Mouse (Mus musculus): ENCODE measurements around the gene Gpbar1.
"Not testable (repeated sequence)": the region's sequence is repeated elsewhere in the genome, so short reads cannot be mapped to it uniquely, and the experiment has no call there.

Gpbar1 gene

DNA sequence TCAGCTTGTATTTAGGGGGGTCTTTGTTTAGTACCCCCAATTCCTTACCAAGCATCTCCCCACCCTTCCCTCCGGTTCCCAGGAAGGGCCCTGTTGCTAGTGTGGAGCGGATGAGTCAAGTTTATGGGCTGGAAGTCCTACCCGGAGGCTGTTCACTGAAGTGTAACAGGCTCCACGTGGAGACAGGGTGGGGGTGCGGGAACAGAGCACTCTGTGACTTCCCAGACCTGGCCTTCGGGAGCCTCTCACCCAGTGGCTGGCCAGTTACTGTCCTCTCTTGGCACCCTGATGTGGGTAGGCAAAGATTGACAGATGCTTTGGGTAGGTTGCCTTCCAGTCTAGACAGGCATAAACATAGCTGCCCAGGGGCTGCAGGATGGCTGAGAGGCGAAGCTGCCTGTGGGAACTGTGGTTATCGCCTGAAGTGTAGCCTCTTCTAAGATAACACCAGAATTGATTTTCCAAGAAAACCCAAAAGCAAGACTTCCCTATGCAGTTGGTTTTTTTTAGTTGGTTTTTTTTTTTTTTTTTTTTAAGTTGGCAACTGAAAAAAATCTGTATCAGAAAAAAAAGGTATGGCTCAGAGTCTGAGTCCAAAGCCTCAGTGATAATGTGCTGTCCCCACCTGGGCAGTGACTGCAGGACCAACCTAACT lies 340 bp upstream of the Gpbar1 start:
- DNase-seq (ENCODE audit: low read depth, low spot score): no peak

DNA sequence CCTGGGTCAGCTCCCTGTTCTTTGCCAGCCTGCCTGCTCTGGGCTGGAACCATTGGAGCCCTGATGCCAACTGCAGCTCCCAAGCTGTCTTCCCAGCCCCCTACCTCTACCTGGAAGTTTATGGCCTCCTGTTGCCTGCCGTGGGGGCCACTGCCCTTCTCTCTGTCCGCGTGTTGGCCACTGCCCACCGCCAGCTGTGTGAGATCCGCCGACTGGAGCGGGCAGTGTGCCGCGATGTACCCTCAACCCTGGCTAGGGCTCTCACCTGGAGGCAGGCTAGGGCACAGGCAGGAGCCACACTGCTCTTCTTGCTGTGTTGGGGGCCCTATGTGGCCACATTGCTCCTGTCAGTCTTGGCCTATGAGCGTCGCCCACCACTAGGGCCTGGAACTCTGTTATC lies 638 bp downstream of the Gpbar1 start:
- DNase-seq (ENCODE audit: low read depth, low spot score): no peak

DNA sequence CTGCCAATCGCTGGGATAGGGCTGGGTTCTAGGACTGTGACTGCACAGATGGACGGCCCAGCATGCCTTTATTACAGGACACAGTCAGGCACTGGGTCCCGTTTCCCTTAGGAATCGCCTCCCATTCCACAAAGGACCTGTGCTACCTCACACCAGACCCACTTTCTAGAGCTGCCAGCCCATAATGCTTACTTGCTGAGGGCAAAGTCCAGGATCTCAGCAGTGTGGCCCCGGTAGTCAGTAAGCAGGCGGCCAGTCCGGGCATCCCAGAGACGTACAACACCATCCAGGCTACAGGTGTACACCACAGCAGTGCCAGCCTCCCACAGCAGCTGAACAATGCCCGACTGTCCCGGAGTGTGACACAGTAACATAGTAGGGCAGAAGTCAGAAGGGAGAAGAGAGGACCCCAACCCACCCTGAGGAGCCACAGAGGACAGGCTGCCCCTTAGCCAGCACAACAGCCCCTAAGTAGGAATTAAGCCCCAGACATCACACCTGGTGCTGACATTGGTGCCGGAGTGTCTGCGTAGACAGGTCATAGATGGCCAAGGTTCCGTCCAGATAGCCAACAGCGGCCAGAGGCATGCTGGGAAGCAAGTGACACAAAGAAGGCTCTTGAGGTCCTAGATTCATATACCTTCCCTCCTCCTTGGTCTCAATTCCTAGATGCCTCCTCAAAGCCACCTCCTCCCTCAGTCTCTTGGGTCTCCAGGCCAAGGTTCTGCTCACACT lies 2.4 kb downstream of the Gpbar1 start:
- no peak for DNase-seq (ENCODE audit: low read depth, low spot score)

DNA sequence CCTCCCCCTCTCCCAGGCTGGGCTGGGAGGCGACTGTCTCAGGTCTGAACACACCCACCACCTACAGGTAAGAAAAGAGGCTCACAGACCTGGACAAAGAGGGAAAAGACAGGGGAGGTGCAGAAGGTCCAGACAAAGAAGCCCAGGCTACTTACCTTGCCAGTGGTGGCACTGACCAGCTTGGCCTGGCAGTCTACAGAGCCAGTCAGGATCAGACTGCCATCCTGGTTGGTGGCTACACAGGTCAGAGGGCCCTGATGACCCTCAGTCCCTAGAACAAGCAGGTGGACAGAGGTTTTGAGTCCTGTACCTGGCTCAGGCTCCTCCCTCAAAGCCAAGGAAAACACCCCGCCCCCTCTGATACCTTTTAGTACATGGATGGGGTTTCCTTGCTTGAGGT lies 3.0 kb downstream of the Gpbar1 start:
- DNase-seq (ENCODE audit: low read depth, low spot score): no peak

DNA sequence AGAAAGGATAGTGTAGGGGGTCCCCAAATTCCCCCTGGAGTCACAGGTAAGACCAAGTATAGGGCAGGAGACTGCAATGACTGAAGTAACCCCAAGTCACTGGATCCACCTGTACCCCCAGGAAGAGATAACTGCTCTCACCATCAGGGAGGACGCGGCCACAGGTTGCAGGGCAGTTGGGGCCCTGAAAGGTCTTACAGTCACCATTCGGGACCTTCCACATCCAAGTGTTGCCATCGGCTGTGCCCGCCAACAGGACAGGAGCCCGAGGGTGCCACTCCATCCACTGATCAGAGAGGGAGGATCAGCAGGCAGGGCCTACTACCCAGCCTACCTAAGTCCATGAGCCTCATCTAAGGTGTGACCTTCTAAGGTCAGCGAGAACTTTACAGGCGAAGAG lies 3.5 kb downstream of the Gpbar1 start:
- DNase-seq (ENCODE audit: low read depth, low spot score): no peak

DNA sequence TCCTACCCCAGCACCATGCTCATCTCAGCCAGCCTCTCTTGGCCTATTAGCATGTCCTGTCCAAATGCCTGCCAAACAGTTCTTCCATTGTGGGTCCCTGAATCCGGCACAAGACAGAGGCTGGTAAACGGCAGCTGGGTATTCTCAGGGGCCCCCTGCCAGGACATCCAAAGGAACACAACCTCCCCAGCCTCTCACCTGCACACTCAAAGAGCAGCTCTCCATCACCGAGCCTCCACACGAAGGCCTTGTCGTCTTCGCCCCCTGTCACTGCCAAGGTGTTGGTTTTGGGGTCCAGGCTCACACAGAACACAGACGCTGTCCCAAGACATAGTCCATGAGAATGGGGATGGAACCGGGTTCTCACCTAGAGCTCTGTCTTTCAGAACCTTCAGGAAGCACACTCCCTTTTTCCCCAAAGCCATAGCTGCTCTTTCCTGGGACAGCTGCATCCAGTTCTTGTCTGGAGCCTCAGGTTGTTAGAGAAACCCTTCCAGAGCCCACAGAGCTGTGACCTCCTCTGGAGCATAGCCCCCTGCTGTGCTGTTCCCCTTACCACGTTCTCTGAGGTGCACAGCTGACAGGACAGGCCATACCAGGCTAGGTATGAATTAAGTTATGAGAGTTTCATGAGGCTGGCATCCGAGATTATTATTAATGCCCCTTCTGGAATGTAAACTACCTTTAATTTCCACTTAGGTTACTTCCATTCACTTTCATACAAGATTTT lies 4.7 kb downstream of the Gpbar1 start:
- no peak for DNase-seq (ENCODE audit: low read depth, low spot score)

DNA sequence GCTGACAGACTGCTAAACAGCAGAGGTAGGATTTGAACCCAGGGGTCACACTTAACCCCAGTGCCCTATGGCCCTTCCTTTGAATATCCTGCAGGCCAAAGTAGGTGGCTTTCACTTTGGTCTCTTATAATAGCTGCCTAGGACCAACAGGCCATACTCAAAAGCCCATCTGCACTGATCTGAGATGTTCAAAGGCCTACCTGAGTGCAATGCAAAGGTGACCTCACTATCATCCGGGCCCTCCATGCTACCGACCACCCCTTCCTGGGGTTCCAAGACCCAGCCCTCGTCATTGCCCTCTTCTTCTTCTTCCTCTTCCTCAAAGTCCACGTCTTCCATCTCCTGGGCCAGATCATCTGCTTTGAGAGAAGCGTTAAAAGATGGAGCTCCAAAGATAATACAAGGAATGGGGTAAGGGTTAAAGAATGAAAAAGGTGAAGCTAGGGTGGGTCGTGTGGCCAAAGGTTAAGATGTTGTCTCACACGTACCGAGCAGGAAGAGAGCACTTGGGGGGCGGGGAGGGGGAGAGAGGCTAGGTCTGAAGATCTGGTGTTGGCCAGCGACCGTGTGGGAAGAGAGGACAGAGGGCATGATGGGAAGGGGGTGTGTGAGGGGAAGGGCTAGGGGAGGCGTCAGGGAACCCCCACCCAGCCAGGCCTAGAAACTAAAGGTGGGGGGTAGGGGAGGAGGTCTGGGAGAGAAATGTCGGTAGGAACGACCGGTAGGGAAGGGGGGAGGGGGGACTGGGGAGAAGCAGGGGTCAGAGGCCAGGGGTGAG lies 5.5 kb downstream of the Gpbar1 start:
- DNase-seq (ENCODE audit: low read depth, low spot score): peak; percentile 53

DNA sequence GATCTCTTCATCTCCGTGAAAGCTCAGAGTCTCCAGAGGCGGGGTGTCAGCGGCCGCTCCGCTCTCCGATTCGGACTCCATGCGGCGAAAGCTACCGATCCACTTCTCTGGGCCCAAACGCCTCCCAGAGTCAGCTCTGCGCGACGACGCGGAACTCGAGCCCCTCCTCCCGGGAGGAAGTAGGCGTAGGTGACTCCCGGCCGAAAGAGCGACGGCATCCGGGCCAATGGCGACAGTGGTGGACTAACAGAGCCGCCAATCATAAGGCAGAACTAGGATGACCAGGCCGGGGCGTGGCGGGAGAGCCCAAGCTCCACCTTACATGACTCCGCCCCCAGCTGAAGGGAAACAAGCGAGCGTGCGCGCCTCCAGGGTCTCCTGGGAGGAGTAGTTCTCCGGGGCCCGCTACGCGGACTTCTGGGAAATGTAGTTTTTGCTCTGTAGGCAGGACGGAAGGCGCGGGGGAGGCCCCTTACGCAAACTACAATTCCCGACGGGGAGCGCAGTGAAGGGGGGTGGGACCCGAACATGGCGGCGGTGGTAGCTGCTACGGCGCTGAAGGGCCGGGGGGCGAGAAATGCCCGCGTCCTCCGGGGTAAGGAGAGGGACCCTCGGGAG lies 6.3 kb downstream of the Gpbar1 start, which contains the start of the genes Aamp and Pnkd:
TSS of gene Aamp (minus strand) at position 196 of the 618 bp plus-strand sequence.
TSS of gene Pnkd (plus strand) at position 388 of the 618 bp plus-strand sequence.
- peak; percentile 100 for DNase-seq (ENCODE audit: low read depth, low spot score)

DNA sequence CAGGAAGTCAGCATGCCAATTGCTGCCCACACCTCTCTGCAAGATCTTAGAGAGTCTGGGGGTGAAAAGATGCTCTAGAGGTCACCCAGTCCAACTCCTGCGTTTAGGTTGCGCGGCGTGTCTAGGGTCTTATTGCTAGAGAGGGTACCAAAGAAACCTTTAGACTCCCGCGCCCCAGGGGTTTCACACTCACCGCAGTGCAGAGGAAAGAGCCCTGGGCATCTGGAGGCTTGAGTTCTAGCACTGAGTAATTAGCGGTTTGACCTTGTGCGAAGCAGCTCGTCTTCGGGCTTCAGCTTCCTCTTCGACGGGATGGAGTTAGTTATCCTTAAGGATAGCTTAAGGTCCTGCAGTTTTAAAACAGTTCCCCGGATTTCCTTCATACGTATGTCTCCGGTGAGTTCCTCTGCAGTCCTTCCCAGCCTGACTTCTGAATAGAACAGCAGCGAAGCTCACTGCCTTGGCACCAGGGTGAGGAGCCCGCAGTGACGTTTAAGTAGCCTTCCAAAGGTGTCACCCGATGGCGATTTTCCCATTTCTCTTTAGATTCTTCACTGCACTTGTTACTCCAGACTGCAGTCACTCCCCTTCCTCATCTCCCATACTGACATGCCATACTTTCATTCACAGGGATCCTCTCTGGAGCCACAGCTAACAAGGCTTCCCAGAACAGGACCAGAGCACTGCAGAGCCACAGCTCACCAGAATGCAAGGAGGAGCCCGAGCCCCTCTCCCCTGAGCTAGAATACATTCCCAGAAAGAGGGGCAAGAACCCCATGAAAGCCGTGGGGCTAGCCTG lies 7.1 kb downstream of the Gpbar1 start:
- DNase-seq (ENCODE audit: low read depth, low spot score): no peak

DNA sequence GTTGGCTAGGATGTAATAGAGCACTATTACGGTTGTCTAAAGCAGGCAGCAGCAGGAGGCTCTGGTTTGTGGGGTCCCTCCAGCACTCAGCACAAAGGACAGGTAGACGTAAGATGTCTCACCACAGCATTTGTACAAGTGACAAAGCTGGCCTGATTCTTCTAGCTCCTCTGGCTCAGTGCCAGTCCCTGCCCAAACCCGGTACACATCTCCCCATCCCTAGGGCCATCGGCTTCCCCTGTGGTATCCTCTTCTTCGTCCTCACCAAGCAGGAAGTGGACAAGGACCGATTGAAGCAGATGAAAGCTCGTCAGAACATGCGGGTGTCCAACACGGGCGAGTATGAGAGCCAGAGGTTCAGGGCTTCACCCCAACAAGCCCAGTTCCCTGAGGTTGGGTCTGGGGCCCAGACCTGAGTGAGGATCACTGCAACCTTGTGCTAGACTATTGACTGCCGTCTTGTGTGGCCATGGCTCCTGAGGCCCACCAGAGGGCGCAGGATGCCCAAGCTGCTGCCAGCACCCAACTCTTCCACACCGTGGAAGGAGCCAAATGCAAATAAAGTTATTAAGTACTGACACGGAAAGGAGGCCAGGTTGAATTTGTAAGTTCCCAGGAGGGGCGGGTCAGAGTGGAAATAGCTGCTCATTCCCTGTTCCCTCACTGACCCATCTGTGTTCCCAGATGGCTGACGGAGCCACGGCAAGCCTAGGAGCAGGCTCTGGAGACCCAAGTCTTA lies 8.7 kb downstream of the Gpbar1 start:
- not testable (repeated sequence) for DNase-seq (ENCODE audit: low read depth, low spot score)

DNA sequence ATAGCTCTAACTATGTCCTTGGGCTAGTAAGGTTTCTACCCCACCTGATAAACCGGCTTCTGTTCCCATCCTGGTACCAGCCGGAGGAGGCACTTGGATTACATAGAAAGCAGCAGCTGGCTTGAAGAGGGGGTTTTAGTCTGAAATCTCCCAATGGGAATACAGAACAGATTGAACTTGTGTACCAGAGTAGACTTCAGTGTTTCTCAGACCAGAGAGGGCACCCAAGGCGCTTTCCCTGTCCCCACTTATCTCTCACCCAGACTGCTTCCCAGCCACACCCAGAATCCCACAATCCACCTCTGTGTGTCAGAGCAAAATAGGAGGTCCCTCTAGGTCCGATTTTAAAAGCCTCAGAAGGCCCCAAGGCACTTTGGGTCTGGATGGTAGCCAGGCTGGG lies 10.0 kb downstream of the Gpbar1 start:
- DNase-seq (ENCODE audit: low read depth, low spot score): no peak

DNA sequence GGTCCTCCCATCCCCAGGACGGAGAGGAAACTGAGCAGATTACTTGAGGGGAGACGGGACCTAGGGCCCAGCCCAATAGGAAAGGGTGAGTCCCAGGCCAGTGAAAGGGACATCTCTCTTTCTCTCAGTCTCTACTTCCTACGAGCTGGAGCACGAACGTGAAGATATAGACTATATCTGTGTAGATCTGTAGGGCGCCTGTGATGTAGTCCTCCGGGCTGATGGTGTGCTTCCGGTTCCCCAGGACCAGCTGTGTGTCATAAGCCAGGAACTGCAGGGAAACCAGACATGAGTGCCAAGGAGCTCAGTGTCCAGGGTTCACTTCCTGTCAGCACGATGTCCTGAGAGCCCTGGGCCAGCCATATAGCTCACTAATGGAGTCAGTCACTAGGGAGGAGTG lies 10.9 kb downstream of the Gpbar1 start:
- no peak for DNase-seq (ENCODE audit: low read depth, low spot score)

DNA sequence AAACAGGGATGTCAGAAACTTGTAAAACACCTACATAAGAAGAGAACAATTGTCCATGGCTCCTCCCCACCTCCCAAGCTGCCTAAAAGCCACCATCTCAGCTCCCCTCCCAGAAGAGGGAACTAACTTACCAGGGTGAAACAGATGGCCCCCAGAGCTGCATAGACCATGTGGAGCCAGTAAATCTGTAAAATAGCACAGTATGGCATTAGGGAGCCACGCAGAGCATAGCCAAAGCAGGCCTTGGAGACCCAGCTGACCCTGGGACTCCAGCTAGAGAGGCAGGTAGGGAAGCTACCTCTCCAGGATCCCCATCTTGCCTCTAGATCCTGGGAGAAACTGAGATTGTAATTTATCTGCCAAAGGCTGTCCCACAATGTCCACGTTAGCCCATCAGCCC lies 11.4 kb downstream of the Gpbar1 start:
- no peak for DNase-seq (ENCODE audit: low read depth, low spot score)

DNA sequence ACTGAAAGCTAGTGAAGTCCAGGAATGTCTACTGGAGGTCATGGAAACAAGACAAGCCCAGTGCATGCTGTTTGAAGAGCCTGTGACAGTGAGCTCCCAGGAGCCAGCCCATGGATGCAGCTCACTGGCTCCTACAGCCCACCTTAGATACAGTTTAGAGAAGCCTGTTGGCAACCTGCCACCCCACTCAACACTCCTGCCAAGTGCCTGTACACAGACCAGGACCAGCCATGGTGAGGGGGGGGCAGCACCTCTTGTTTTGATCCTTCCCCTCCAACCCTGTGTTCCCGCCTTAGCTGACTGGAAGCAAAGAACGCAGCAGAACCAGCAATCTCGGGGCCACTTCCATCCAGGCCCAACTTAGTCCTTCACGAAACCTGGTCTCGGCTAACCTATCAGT lies 11.8 kb downstream of the Gpbar1 start:
- DNase-seq (ENCODE audit: low read depth, low spot score): no peak

DNA sequence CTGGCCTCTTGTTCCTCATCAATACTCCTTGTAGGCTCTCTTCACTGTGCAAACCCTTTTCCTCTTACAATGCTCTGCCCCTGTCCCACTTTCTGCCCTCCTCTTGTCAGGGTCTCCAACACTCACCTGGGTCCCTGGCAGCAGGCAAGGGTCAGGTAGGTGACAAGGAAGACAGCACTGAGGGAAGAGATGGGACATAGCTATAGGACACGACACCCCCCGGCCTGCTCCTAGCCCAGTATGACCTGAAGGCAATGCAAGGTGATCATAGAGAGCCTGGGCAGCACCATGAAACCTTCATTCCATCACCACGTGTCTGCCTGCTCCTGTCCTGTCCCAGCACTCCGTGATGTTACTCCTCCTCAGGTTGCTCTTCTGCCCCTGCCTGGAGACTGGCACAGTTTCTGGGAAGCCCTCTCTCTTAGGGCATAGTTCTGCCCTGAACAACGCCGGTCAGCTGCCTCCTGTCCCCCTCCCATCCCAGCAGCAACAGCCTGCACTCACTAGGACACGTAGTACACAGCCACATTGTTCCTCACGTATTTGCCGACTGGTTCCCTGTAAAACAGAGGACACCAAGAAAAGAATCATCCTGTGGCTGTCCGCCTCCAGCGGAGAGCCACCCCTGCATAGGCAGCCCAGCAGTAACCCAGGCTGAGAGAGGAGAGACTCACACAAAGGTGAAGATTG lies 14.1 kb downstream of the Gpbar1 start:
- no peak for DNase-seq (ENCODE audit: low read depth, low spot score)

DNA sequence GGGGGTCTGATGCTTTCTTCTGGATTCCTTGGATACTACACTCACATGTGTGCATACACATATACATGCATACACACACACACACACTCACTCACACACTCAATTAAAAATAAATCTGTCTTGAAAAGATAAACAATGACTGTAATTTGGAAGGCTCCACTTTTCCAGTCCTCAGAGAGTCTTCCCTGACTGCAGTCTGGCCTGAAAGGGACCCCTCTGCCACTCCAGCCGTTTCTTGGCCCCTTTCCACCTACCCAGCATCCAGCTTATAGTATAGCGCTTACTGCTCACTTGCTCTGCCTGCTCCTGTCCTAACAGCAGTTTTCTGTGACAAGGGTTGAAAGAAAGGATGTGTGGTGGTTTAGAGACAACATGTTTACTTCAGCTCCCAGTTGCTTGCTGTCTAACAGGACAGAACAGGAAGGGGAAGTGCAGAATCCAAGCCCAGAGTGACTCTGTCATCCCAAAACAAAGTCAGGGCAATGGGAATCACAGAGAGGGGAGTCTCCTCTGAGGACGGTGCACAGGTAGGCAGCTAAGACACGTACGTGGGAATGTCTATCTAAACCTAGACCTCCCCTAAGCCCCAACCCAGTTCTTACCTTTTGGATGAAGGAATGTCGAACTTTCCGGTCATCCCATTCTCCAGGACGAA lies 15.1 kb downstream of the Gpbar1 start:
- DNase-seq (ENCODE audit: low read depth, low spot score): no peak

DNA sequence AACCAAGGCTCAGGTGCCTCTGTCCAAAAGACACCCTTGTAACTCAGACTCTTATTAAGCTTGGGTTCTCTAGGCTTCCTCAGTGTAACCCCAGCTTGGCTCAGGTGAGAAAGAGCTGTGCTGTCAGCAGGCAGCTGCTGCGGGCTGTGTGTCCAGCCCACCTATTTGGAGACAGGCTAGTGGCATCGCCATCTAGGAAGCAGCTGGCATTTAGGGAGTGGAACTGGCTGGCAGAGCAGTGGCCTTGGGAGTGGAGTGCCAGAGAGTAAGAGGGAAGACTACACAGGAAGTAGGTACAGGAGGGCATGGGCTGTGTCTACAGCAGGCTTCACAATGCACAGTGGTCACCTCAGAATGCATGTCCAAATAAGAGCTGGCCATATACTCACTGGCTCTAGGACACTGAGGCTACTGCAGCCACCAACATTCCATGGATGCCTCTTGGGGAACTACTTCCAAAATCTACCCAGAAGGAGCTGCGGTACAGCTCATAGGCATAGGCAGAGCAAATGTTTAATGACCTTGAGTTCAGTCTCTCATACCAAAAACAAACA lies 15.8 kb downstream of the Gpbar1 start:
- DNase-seq (ENCODE audit: low read depth, low spot score): no peak

DNA sequence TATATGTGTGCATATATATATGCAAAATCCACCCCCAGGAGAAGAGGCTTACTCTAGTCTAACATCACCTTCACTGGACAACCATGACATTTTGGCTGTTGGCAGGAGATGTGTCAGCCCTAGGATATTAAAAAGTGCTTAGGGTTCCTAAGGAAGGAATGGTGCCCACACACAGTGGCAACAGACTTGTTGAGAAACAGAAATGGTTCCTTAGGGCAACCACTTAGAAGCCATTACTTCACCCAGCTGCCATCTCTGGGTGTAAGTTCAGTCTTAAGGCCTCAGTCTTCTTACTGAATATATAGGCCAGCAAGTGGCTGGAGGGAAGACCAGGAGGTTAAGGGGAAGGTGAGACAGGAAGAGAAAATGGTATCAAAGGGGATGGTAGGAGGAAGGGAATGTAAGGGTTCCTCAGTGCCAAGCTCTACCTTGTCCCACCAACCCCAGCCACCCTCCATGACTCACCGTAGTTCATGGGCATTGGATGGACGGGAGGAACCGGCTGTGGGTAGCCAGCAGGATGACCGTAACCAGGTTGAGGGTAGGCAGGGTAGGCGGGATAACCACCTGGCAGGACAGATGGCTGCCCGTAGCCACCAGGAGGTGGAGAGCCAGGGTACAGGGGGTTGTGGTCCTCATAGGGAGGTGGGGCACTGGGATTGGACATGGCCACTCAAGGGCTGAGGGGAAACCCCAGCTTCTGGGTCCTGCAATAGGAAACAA lies 16.5 kb downstream of the Gpbar1 start:
- DNase-seq (ENCODE audit: low read depth, low spot score): no peak
